Mouse (Mus musculus) megakaryocyte-erythroid progenitor cell, adult 5-6 weeks (primary cell): Measurements from ENCODE around the gene Hnf1a. TPM values are rescaled to one million over a fixed set of nuclear protein-coding genes. Genes with fewer than 3 reads are reported as not detected.

Experiments
- ATAC-seq: replicated peaks from 2 replicates; pipeline ENCODE4 v1.8.0; 2016; ENCODE audit warnings: mild to moderate bottlenecking, inconsistent platforms; ENCODE audit not compliant: severe bottlenecking, poor library complexity, low FRiP score, low TSS enrichment
- total RNA-seq, 2 experiments: library from RNA; stranded (forward) in 1 of 2; stranded (reverse) in 1 of 2; fragments of 200-1000, 215-1000 nt in 1 of 2; fragments of >200 nt in 1 of 2; fragmentation: Nextera tagmentation in 1 of 2; gene quantifications; 2 replicates each; pipeline ENCODE4 v1.2.3; 2014 to 2017

The Hnf1a gene
- total RNA-seq, 2 experiments from 2014 or later, result not detected

- no peak for ATAC-seq
Measured at GRCm38 (mm10) chr5:114914855-114915254, 56.0 kb downstream of the Hnf1a start.

- ATAC-seq, result no peak
Measured at GRCm38 (mm10) chr5:114913686-114914085, 57.2 kb downstream of the Hnf1a start.

GRCm38 (mm10) chr5:114908598-114909305, 62.1 kb downstream of the Hnf1a start:
- no peak for ATAC-seq

- ATAC-seq, result peak; percentile 84
Measured at GRCm38 (mm10) chr5:114902413-114902812, 68.5 kb downstream of the Hnf1a start.

Other genes starting within 250 kb of the Hnf1a start
- gene Ankrd13a, start 196.4 kb downstream of the Hnf1a start, total RNA-seq (2014; fragmentation: Nextera tagmentation), result 351 and 396 TPM in 2 replicates
- gene Ankrd13a, start 196.4 kb downstream of the Hnf1a start, total RNA-seq (2017), result 330 and 379 TPM in 2 replicates
- gene Git2, start 195.6 kb downstream of the Hnf1a start, total RNA-seq (2014; fragmentation: Nextera tagmentation), result 81.5 and 99.6 TPM in 2 replicates
- 45.2 and 48.5 TPM in 2 replicates for gene Git2, start 195.6 kb downstream of the Hnf1a start, total RNA-seq (2017)
- 55.0 and 65.2 TPM in 2 replicates for gene 1500011B03Rik, start 147.6 kb downstream of the Hnf1a start, total RNA-seq (2014; fragmentation: Nextera tagmentation)
- 49.4 and 53.2 TPM in 2 replicates for gene 1500011B03Rik, start 147.6 kb downstream of the Hnf1a start, total RNA-seq (2017)
- gene 4930519G04Rik, start 117.4 kb downstream of the Hnf1a start, total RNA-seq (2014; fragmentation: Nextera tagmentation), result not detected in 2 replicates
- gene 4930519G04Rik, start 117.4 kb downstream of the Hnf1a start, total RNA-seq (2017), result not detected in 2 replicates
- gene Gm9936, start 112.4 kb downstream of the Hnf1a start, total RNA-seq (2014; fragmentation: Nextera tagmentation), result not detected in 2 replicates
- gene Gm9936, start 112.4 kb downstream of the Hnf1a start, total RNA-seq (2017), result not detected in 2 replicates
- 3.9 and 6.3 TPM in 2 replicates for gene Oasl2, start 74.2 kb downstream of the Hnf1a start, total RNA-seq (2014; fragmentation: Nextera tagmentation)
- gene Oasl2, start 74.2 kb downstream of the Hnf1a start, total RNA-seq (2017), result 5.8 and 9.7 TPM in 2 replicates
- 12.2 and 21.1 TPM in 2 replicates for gene Oasl1, start 47.9 kb downstream of the Hnf1a start, total RNA-seq (2014; fragmentation: Nextera tagmentation)
- 2.6 and 7.0 TPM in 2 replicates for gene Oasl1, start 47.9 kb downstream of the Hnf1a start, total RNA-seq (2017)
- 20.0 and 21.2 TPM in 2 replicates for gene 2210016L21Rik, start 28.9 kb downstream of the Hnf1a start, total RNA-seq (2014; fragmentation: Nextera tagmentation)
- 13.2 and 20.1 TPM in 2 replicates for gene 2210016L21Rik, start 28.9 kb downstream of the Hnf1a start, total RNA-seq (2017)
- 47.2 and 47.5 TPM in 2 replicates for gene Sppl3, start 40.0 kb upstream of the Hnf1a start, total RNA-seq (2014; fragmentation: Nextera tagmentation)
- 20.0 and 23.0 TPM in 2 replicates for gene Sppl3, start 40.0 kb upstream of the Hnf1a start, total RNA-seq (2017)
- gene Gm10401, start 127.2 kb upstream of the Hnf1a start, total RNA-seq (2014; fragmentation: Nextera tagmentation), result not detected in 2 replicates
- gene Gm10401, start 127.2 kb upstream of the Hnf1a start, total RNA-seq (2017), result 6.0 TPM in 1 of 2 replicates, not detected in the other
- gene Acads, start 148.3 kb upstream of the Hnf1a start, total RNA-seq (2014; fragmentation: Nextera tagmentation), result 39.6 and 50.3 TPM in 2 replicates
- 19.2 and 24.8 TPM in 2 replicates for gene Acads, start 148.3 kb upstream of the Hnf1a start, total RNA-seq (2017)
- gene Unc119b, start 163.9 kb upstream of the Hnf1a start, total RNA-seq (2014; fragmentation: Nextera tagmentation), result 13.8 and 15.5 TPM in 2 replicates
- gene Unc119b, start 163.9 kb upstream of the Hnf1a start, total RNA-seq (2017), result 7.1 and 12.7 TPM in 2 replicates
- gene Mlec, start 187.1 kb upstream of the Hnf1a start, total RNA-seq (2014; fragmentation: Nextera tagmentation), result 86.1 and 86.4 TPM in 2 replicates
- gene Mlec, start 187.1 kb upstream of the Hnf1a start, total RNA-seq (2017), result 101 and 113 TPM in 2 replicates
- not detected in 2 replicates for gene Cabp1, start 223.3 kb upstream of the Hnf1a start, total RNA-seq (2014; fragmentation: Nextera tagmentation)
- not detected in 2 replicates for gene Cabp1, start 223.3 kb upstream of the Hnf1a start, total RNA-seq (2017)